Mouse (Mus musculus): ENCODE data around the gene Spg7.

DNA sequence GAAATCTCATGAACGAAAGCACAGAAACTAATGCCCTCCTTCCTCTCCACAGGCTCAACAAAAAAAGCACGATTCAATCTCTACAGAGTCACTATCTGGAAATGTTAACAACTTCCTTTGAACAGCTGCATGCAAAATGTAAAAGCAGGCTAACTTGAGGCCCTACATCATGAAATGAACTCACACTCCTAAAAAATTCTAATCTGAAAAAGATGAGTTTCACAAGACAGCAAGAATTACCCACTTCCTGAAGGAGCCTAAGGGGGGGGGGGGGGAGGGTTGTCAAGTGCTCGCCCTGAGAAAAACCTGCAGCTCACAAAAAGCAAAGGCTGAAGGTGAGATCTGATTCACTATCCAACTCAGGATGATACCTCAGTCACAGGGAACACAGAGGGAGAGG is 47.7 kb upstream of the Spg7 start:
- TF ChIP-seq ZMIZ1 (IDR thresholded peaks at IDR 0.05; ENCODE audit: low read depth, low read length): no peak
- TF ChIP-seq UBTF (IDR thresholded peaks at IDR 0.05; ENCODE audit: borderline replicate concordance, insufficient read depth, low read depth, low read length): no peak
- TF ChIP-seq NELFE (IDR thresholded peaks at IDR 0.05; ENCODE audit: low read depth, low read length): no peak
- TF ChIP-seq CTCF (IDR thresholded peaks at IDR 0.05 in 2 of 3, conservative IDR thresholded peaks at IDR 0.05 in 1 of 3; ENCODE audit: control insufficient read depth in 1 of 3, insufficient read depth in 1 of 3, low read depth in 2 of 3, low read length in 3 of 3, poor library complexity in 1 of 3, severe bottlenecking in 1 of 3): no peak
- TF ChIP-seq POLR2A (IDR thresholded peaks at IDR 0.05; ENCODE audit: control insufficient read depth in 1 of 2, insufficient read depth in 1 of 2, low read depth in 1 of 2, low read length in 2 of 2, poor library complexity in 1 of 2): no peak

All from MEL (cell line).